Mouse (Mus musculus) heart, postnatal 0 days (tissue): ENCODE results near the gene Phf5a. TPM values are rescaled to one million over a fixed set of nuclear protein-coding genes. Genes with fewer than 3 reads are reported as not detected.
A peak's percentile ranks its signal among the peaks of the same experiment; 100 is the strongest.

Source experiments
- ATAC-seq: fragments of 200-750 bp; cut with Nextera tagmentation; 2 replicates; pipeline ENCODE4 v1.8.0; 2017; ENCODE audit warnings: low read depth, moderate number of reproducible peaks, moderate library complexity; ENCODE audit not compliant: insufficient read depth
- DNase-seq: peaks from one replicate; pipeline ENCODE4 v3.0.0-alpha.2; 2016; ENCODE audit warnings: low spot score
- H3K27ac ChIP-seq: fragments of 300-500 bp; sonication (generic); 2 replicates; pipeline ENCODE4 v1.5.1; 2014; ENCODE audit warnings: low read depth, mild to moderate bottlenecking
- H3K27me3 ChIP-seq: fragments of 300-500 bp; sonication (generic); 2 replicates; pipeline ENCODE4 v1.6.1; 2014; ENCODE audit warnings: low read length, mixed read lengths; ENCODE audit not compliant: control insufficient read depth, insufficient read depth
- H3K36me3 ChIP-seq: fragments of 300-500 bp; sonication (generic); replicated peaks from 2 replicates; pipeline ENCODE4 v1.6.1; 2014; ENCODE audit warnings: low read length, mixed read lengths; ENCODE audit not compliant: control insufficient read depth, insufficient read depth
- H3K4me1 ChIP-seq: fragments of 300-500 bp; sonication (generic); 2 replicates; pipeline ENCODE4 v1.6.1; 2014; ENCODE audit warnings: antibody characterized with exemption; ENCODE audit not compliant: control insufficient read depth, insufficient read depth
- H3K4me2 ChIP-seq: fragments of 300-500 bp; sonication (generic); 2 replicates; pipeline ENCODE4 v1.6.1; 2014; ENCODE audit warnings: low read depth, mild to moderate bottlenecking, low read length, moderate library complexity
- H3K4me3 ChIP-seq: fragments of 300-500 bp; sonication (generic); 2 replicates; pipeline ENCODE4 v1.5.1; 2014; ENCODE audit warnings: low read depth, low read length
- H3K9ac ChIP-seq: fragments of 300-500 bp; sonication (generic); replicated peaks from 2 replicates; pipeline ENCODE4 v1.6.1; 2014; ENCODE audit warnings: low read depth, low read length, mixed read lengths
- H3K9me3 ChIP-seq: fragments of 300-500 bp; sonication (generic); replicated peaks from 2 replicates; pipeline ENCODE4 v1.6.1; 2016; ENCODE audit warnings: low read length; ENCODE audit not compliant: control insufficient read depth
- CTCF ChIP-seq: IDR thresholded peaks from 2 replicates; pipeline ENCODE4 v1.5.1; 2016; ENCODE audit warnings: antibody characterized with exemption, control low read depth, low read depth
- EP300 ChIP-seq: IDR thresholded peaks from 2 replicates; pipeline ENCODE4 v1.6.1; 2016; ENCODE audit warnings: antibody characterized with exemption, low read depth
- WGBS: fragments of 180-500 bp; shearing (Covaris S2); extraction: QIAGEN DNeasy Blood & Tissue Kit; methylation state at CpG from one replicate; pipeline ENCODE4 v1.1.7; 2014; 5-methylcytosine and 5-hydroxymethylcytosine counted together
- polyA plus RNA-seq: library from polyadenylated mRNA; unstranded; fragments of >200 nt; fragmentation: Nextera tagmentation; extraction: Ambion mirVana; gene quantifications from 2 replicates; pipeline ENCODE4 v1.2.1, GENCODE M21; 2015
- total RNA-seq: library from RNA; depleted of rRNA; stranded (reverse); fragments of >200 nt; gene quantifications from 2 replicates; pipeline ENCODE4 v1.2.3, GENCODE M21; 2014; ENCODE audit warnings: low replicate concordance

Gene Phf5a
- total and polyA plus RNA-seq, 2 experiments from 2014 or later: 26.9 to 65.3 TPM

- H3K4me1 ChIP-seq: no peaks in the 10 kb centered on the region
- peak; percentile 46 for DNase-seq
- no peak overlapping the region for H3K27ac ChIP-seq
- peaks cover 96% of the 10 kb centered on the region for H3K36me3 ChIP-seq
- H3K4me3 ChIP-seq: no peak overlapping the region
- no peaks in the 10 kb centered on the region for H3K27me3 ChIP-seq
- H3K9ac ChIP-seq: no peak overlapping the region
- H3K4me2 ChIP-seq: no peak overlapping the region
- peak; percentile 27; the same call in 1 of the 2 replicates for ATAC-seq
- WGBS: 35% methylated on average over 2 of the region's 2 CpGs
- TF ChIP-seq CTCF (peak; percentile 71), EP300 (no peak)
- H3K9me3 ChIP-seq: no peaks in the 10 kb centered on the region
Observed at GRCm38 (mm10) chr15:81904939-81905338, 33.2 kb upstream of the Phf5a start.

- DNase-seq: peak; percentile 53
Observed at GRCm38 (mm10) chr15:81898751-81899150, 27.0 kb upstream of the Phf5a start.

GRCm38 (mm10) chr15:81897607-81898285, 26.0 kb upstream of the Phf5a start:
- H3K36me3 ChIP-seq: peaks cover 71% of the 10 kb centered on the region

More at GRCm38 (mm10) chr15:81898751-81899150, 27.0 kb upstream of the Phf5a start:
- Histone ChIP-seq H3K4me3 (no peak overlapping the region), H3K27me3 (no peaks in the 10 kb centered on the region), H3K36me3 (peaks cover 76% of the 10 kb centered on the region), H3K27ac (peak overlapping the region; percentile 49), H3K9me3 (no peaks in the 10 kb centered on the region), H3K4me1 (peaks cover 9% of the 10 kb centered on the region; the same call in 1 of the 2 replicates), H3K4me2 (no peak overlapping the region), H3K9ac (no peak overlapping the region)
- 30% methylated on average over 2 of the region's 2 CpGs for WGBS
- ATAC-seq: peak; percentile 83
- TF ChIP-seq CTCF: no peak
- no peak for TF ChIP-seq EP300

GRCm38 (mm10) chr15:81896407-81896806, 24.7 kb upstream of the Phf5a start:
- Histone ChIP-seq H3K9me3 (no peaks in the 10 kb centered on the region), H3K4me1 (peaks cover 9% of the 10 kb centered on the region; the same call in 1 of the 2 replicates), H3K27ac (no peak overlapping the region), H3K36me3 (peaks cover 69% of the 10 kb centered on the region), H3K9ac (no peak overlapping the region), H3K27me3 (no peaks in the 10 kb centered on the region), H3K4me2 (no peak overlapping the region), H3K4me3 (no peak overlapping the region)
- TF ChIP-seq EP300: no peak
- TF ChIP-seq CTCF: no peak
- ATAC-seq: no peak
- 51% methylated on average over 2 of the region's 2 CpGs for WGBS
- no peak for DNase-seq

More at GRCm38 (mm10) chr15:81897607-81898285, 26.0 kb upstream of the Phf5a start:
- Histone ChIP-seq H3K27ac (0 out of 2 replicates have a peak overlapping the region, but pooled peaks have one; percentile 49), H3K9me3 (no peaks in the 10 kb centered on the region), H3K4me2 (no peak overlapping the region), H3K4me1 (peaks cover 9% of the 10 kb centered on the region; the same call in 1 of the 2 replicates), H3K9ac (no peak overlapping the region), H3K4me3 (no peak overlapping the region), H3K27me3 (no peaks in the 10 kb centered on the region)
- ATAC-seq: no peak
- TF ChIP-seq EP300 (no peak), CTCF (no peak)
- 90% methylated on average over 5 of the region's 5 CpGs for WGBS
- no peak for DNase-seq

GRCm38 (mm10) chr15:81894002-81894401, 22.3 kb upstream of the Phf5a start:
- ATAC-seq: no peak

More at GRCm38 (mm10) chr15:81894002-81894401, 22.3 kb upstream of the Phf5a start:
- H3K9ac ChIP-seq: no peak overlapping the region
- H3K27me3 ChIP-seq: no peaks in the 10 kb centered on the region
- H3K4me2 ChIP-seq: no peak overlapping the region
- no peak overlapping the region for H3K27ac ChIP-seq
- peaks cover 72% of the 10 kb centered on the region for H3K36me3 ChIP-seq
- no peak for DNase-seq
- WGBS: 63% methylated on average over 1 of the region's 1 CpGs
- H3K9me3 ChIP-seq: no peaks in the 10 kb centered on the region
- H3K4me3 ChIP-seq: no peak overlapping the region
- peaks cover 4% of the 10 kb centered on the region; the same call in 1 of the 2 replicates for H3K4me1 ChIP-seq
- TF ChIP-seq EP300 (no peak), CTCF (no peak)
